Mouse (Mus musculus) small intestine, adult 2 months (tissue): ENCODE data around the gene Olfr486.

ENCODE experiments used
- CTCF ChIP-seq: fragments of 200-500 bp; IDR thresholded peaks from 2 replicates; pipeline ENCODE4 v1.5.1; 2012; ENCODE audit warnings: low read depth, mild to moderate bottlenecking, control low read depth, inconsistent platforms, low read length, moderate library complexity, mixed read lengths; ENCODE audit not compliant: insufficient replicate concordance, insufficient read length; ENCODE audit errors: extremely low read depth
- POLR2A ChIP-seq: fragments of 200-500 bp; IDR thresholded peaks from 2 replicates; pipeline ENCODE4 v1.6.1; 2012; ENCODE audit warnings: low read depth, mild to moderate bottlenecking, control low read depth, inconsistent platforms, low read length, moderate library complexity

- TF ChIP-seq POLR2A, result no peak
- no peak for TF ChIP-seq CTCF
Measured at GRCm38 (mm10) chr7:108196938-108197337, 24.4 kb upstream of the Olfr486 start.
